ENCODE assay signal across 23 mouse cellular contexts in genomic region chr9:43997681-43998080, GRCm38 (mm10). TPM values are rescaled to one million over a fixed set of nuclear protein-coding genes. Genes with fewer than 3 reads are reported as not detected.
DNase-seq lines count a peak whose midpoint lies in the region; ATAC-seq and TF ChIP-seq lines count a peak whose summit lies in the region.
"Had no signal": no experiment of that assay in that cellular context is flagged by ENCODE, and none has a peak within 500 bp of the region (broad histone marks: within the 10 kb centered on the region; RNA-seq: fewer than 3 reads in every experiment).

No protein-coding gene starts in this region.

- TF ChIP-seq POLR2A in limb, embryonic 14.5 days (IDR thresholded peaks at IDR 0.05; ENCODE audit: borderline replicate concordance, extremely low read depth, insufficient read depth, insufficient read length): no peak
- no peak for TF ChIP-seq POLR2A in brain, embryonic 14.5 days (IDR thresholded peaks at IDR 0.05; ENCODE audit: borderline replicate concordance, extremely low read depth, insufficient read depth, insufficient read length, poor library complexity, severe bottlenecking)

- TF ChIP-seq CTCF in gastrocnemius, adult 2 months (IDR thresholded peaks at IDR 0.05): no peak
- no peak for TF ChIP-seq CTCF in brain, embryonic 14.5 days (IDR thresholded peaks at IDR 0.05; ENCODE audit: borderline replicate concordance, extremely low read depth, insufficient read depth, insufficient read length)

- H3K9ac ChIP-seq in limb, embryonic 14.5 days (ENCODE audit: low read depth, low read length, severe bottlenecking): no peak overlapping the region
- H3K9ac ChIP-seq: embryonic facial prominence, embryonic 12.5 days; heart, embryonic 15.5 days; hindbrain, embryonic 13.5 days; kidney, embryonic 15.5 days; liver, postnatal 0 days had no signal

- no peak overlapping the region for H3K4me2 ChIP-seq in limb, embryonic 14.5 days (replicated peaks; ENCODE audit: low read depth, low read length, severe bottlenecking)
- H3K4me2 ChIP-seq: embryonic facial prominence, embryonic 12.5 days; heart, embryonic 15.5 days; hindbrain, embryonic 13.5 days; kidney, embryonic 15.5 days had no signal

- H3K27ac ChIP-seq in gastrocnemius, adult 2 months: peak overlapping the region; percentile 33; the same call in 1 of the 2 replicates
- no peak overlapping the region for H3K27ac ChIP-seq in limb, embryonic 14.5 days (replicated peaks; ENCODE audit: low read depth, low read length)
- no peak overlapping the region for H3K27ac ChIP-seq in limb, embryonic 10.5 days
- H3K27ac ChIP-seq: embryonic facial prominence, embryonic 12.5 days; heart, embryonic 15.5 days; hindbrain, embryonic 13.5 days; stomach, postnatal 0 days had no signal

- H3K27me3 ChIP-seq in limb, embryonic 14.5 days (ENCODE audit: control insufficient read depth, insufficient read depth, low read length): no peaks in the 10 kb centered on the region
- H3K27me3 ChIP-seq in limb, embryonic 10.5 days (ENCODE audit: low read depth, poor library complexity, severe bottlenecking): no peaks in the 10 kb centered on the region
- H3K27me3 ChIP-seq: embryonic facial prominence, embryonic 12.5 days; heart, embryonic 15.5 days; kidney, embryonic 15.5 days had no signal

- no peak for ATAC-seq in limb, embryonic 14.5 days (ENCODE audit: low FRiP score, low read depth)
- ATAC-seq: forebrain, embryonic 16.5 days; liver, postnatal 0 days had no signal

- no peak overlapping the region for H3K4me3 ChIP-seq in gastrocnemius, adult 2 months
- no peak overlapping the region for H3K4me3 ChIP-seq in limb, embryonic 14.5 days (replicated peaks; ENCODE audit: low read length)
- no peak overlapping the region for H3K4me3 ChIP-seq in limb, embryonic 10.5 days
- H3K4me3 ChIP-seq: embryonic facial prominence, embryonic 12.5 days; heart, embryonic 15.5 days; hindbrain, embryonic 13.5 days; kidney, embryonic 15.5 days had no signal

- intact Hi-C loops in gastrocnemius, adult 2 months (cut with DNase I): no loop called here
- intact Hi-C loops in gastrocnemius, postnatal 36 days (cut with DNase I): no loop called here

- no peaks in the 10 kb centered on the region for H3K36me3 ChIP-seq in limb, embryonic 14.5 days (ENCODE audit: control insufficient read depth, insufficient read depth, low read length)
- no peaks in the 10 kb centered on the region for H3K36me3 ChIP-seq in limb, embryonic 10.5 days
- H3K36me3 ChIP-seq: embryonic facial prominence, embryonic 12.5 days; heart, embryonic 15.5 days; hindbrain, embryonic 13.5 days; kidney, embryonic 15.5 days had no signal

- H3K9me3 ChIP-seq in limb, embryonic 14.5 days (ENCODE audit: control insufficient read depth, low read length): no peaks in the 10 kb centered on the region
- no peaks in the 10 kb centered on the region for H3K9me3 ChIP-seq in limb, embryonic 10.5 days (replicated peaks)
- H3K9me3 ChIP-seq: embryonic facial prominence, embryonic 12.5 days; heart, embryonic 15.5 days; hindbrain, embryonic 13.5 days; kidney, embryonic 15.5 days had no signal

- no peak for DNase-seq in gastrocnemius, adult 2 months
- no peak for DNase-seq in gastrocnemius, postnatal 36 days
- peak; percentile 31 for DNase-seq in limb, embryonic 14.5 days (ENCODE audit: low spot score)
- DNase-seq in limb, embryonic 10.5 days (ENCODE audit: low spot score): no peak
- peak; percentile 44 for DNase-seq in brain, embryonic 14.5 days (ENCODE audit: low read depth)
- no peak for DNase-seq in testis, postnatal 10 days (ENCODE audit: low spot score)
- no peak for DNase-seq in thymus, adult 18-20 months
- DNase-seq: adrenal gland, postnatal 14 days; cerebellum, adult 9-10 months; heart, postnatal 36 days; kidney, adult 11 months; liver, postnatal 0 days; lung, postnatal 10 days; midbrain, embryonic 14.5 days; right cerebral cortex, postnatal 14 days; thymus, postnatal 14 days had no signal

- peaks cover 11% of the 10 kb centered on the region; the same call in 1 of the 2 replicates for H3K4me1 ChIP-seq in limb, embryonic 14.5 days (ENCODE audit: control insufficient read depth, insufficient read depth, low read length)
- peaks cover 22% of the 10 kb centered on the region for H3K4me1 ChIP-seq in limb, embryonic 10.5 days

- WGBS in limb, embryonic 14.5 days: 63% methylated on average over 2 of the region's 2 CpGs
- WGBS in limb, embryonic 10.5 days: 77% methylated on average over 2 of the region's 2 CpGs

RNA-seq across cellular contexts. Expression of gene Thy1, which starts 45.5 kb away (rescaled TPM):
- 1 to 10 TPM; 9.3 to 9.8 TPM for total RNA-seq in gastrocnemius, adult 2 months (2021)
- total RNA-seq in gastrocnemius, postnatal 36 days (2021): 10 to 100 TPM; 13.2 to 18.7 TPM
- polyA plus RNA-seq in limb, embryonic 14.5 days (2012; rRNA removed): 49.8 and 50.4 TPM in 2 replicates
- 12.6 and 17.2 TPM in 2 replicates for polyA plus RNA-seq in limb, embryonic 14.5 days (2014; fragmentation: Nextera tagmentation; extraction: Ambion mirVana)
- polyA plus RNA-seq in limb, embryonic 10.5 days (2016; fragmentation: Nextera tagmentation; extraction: Ambion mirVana): 0.21 TPM in 1 of 2 replicates, not detected in the other
- 11.6 and 13.1 TPM in 2 replicates for polyA plus RNA-seq in brain, embryonic 14.5 days (2012; rRNA removed)
- polyA plus RNA-seq: neural tube, embryonic 11.5 days had no signal

Comparison
In these comparisons a context has a peak if more than half of its experiments do, and no peak if none do; other contexts are left out.
1. DNase-seq: peak in limb, embryonic 14.5 days (single experiment) and brain, embryonic 14.5 days (single experiment); none in gastrocnemius, adult 2 months (single experiment), gastrocnemius, postnatal 36 days (0 of 2), limb, embryonic 10.5 days (single experiment), testis, postnatal 10 days (single experiment) and thymus, adult 18-20 months (0 of 2).
2. RNA of gene Thy1, which starts 45.5 kb away (polyA plus RNA-seq): 12.6 to 50.4 TPM in limb, embryonic 14.5 days and 11.6 to 13.1 TPM in brain, embryonic 14.5 days; 0.21 TPM in limb, embryonic 10.5 days; every median in the first group is over 10 times any median in the second.